Mouse (Mus musculus) gastrocnemius, adult 8-10 months (tissue): ENCODE results near the gene Ctnna3. TPM values are rescaled to one million over a fixed set of nuclear protein-coding genes. Genes with fewer than 3 reads are reported as not detected.

Source experiments
- DNase-seq, 2 experiments: peaks; one replicate each; pipeline ENCODE4 v3.0.0; 2022; ENCODE audit warnings: low spot score in 2 of 2
- total RNA-seq, 4 experiments: library from RNA; stranded (reverse); gene quantifications; 2 replicates each; pipeline ENCODE4 v1.2.4; 2022

Ctnna3 gene
- total RNA-seq, 4 experiments from 2014 or later = 21.3 to 31.5 (median 25.8) TPM

DNA sequence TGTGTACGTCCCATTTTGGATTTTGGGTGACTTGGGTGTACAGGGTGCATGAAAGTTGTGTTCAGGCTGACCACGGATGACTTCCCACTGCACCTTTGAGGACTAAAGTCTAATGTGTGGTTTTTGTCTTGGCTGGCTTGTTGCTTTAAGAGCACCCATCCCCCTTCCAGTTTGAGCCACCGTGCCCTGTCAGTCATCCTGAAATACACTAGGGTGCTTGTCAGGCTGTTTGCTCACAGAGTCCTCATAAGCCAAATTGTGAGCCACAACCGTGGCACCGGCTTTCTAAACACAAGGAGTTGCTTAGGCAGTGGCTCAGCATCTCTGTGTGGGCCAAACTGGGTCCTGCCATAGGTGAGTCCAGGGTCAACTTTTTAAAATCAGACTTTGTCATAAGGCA is 50.2 kb downstream of the Ctnna3 start:
- peak; percentile 23 to 49 for DNase-seq

DNA sequence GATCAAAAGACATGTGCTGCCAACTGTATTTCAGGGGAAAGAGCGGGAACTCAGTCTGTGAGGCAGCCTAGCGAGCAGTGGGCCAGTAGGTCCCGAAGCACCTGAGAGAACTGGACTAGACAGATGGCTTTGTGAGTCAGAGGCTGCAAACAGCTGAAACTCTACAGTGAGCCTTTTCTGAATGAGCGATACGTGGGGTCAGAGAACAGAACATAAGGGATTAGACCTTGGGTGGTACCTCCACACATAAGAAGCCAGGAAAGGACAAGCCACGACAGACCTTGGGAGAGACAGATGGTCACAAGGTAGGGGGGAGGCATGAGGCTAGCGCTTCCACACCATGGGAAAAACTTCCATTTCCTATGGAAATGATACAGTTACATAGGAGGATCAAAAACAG is 58.4 kb downstream of the Ctnna3 start:
- no peak for DNase-seq

DNA sequence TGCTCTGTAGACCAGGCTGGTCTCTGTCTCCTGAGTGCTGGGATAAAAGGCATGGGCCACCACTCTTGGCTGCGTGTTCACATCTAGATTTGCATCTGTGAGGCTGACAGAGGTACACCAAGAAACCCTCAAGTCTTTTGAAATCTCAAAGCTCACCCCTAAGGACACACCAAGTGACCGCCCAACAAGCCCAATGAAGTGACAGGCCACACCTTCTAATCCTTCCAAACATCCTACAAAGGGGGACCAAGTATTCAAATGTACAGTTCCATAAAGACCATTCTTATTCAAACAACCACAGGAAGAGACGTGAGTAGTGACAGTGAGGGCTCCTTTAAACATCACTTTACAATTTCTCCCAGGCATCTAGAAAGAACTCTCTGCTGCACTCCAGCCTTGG is 94.1 kb downstream of the Ctnna3 start:
- no peak for DNase-seq

DNA sequence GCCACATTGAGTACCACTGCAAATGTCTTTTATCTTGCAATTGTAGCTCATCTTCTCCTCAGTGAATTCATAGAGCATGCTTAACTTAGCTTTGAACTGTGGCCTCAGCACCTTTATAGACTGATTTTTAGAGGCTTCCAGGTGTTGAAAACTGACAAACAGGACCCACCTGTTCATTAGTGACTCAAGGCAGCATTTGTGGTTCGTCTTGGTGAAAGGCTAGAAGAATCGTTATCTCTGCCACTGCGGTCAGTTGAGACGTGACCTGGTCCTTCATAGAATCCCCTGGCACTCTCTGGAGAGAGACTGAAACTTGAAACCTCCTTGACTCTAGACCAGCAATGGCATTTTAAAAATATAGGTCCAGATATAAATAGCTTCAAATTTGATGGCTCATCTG is 96.1 kb downstream of the Ctnna3 start:
- DNase-seq = no peak

DNA sequence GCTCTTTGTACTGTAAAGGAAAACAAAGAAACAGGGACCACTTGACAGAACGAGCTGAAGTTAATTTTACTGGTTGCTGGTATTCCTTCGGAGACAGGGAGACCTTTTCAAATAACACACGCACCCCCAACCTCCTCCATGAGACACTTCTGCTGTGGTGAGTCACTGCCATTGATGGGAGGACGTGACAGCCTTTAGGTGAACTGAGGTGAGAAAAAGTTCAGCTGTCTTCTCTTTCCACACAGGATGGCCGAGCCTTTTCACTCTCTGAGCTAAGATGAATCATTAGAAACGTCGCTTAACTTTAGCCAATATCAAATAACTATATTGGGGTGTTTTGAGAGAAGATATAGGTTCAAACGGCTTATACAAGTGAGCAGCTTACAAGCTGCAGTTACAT is 102.5 kb downstream of the Ctnna3 start:
- no peak for DNase-seq

DNA sequence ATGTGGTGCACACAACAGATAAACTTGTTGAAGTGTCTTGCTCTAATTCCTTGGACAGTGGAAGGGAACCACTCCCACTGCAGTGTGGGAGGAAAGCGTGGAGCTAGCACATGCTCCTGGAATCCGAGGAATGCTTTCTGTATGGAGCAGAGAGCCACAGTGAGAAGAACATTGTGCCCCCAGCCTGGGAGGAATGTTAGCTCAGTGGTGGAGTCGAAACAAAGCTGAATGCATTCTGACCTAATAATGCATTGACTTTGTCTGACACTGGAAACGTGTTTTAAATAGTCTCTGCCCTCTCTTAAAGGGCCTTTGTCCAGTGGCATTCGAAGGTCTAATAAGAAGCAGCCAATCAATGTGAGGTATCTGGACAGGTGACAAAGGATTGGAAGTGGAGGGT is 111.9 kb downstream of the Ctnna3 start:
- no peak for DNase-seq

DNA sequence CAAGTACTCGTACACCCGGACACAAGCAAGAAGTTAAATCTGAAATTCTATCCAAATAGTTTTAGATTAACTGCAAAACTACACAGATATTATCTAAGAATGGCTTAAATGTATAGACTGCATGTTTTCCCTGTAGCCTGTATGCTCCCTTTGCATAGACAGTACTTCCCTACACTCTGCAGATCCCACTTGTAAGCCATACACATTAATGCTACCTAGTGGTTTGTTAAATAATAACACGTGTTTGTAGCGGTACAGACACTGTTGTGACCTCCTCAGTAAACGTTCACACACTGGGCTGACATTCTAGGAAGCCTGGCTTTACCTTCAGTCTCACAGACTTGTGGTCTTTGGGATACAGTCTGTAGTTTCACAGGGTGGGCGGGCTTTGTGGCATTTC is 112.6 kb downstream of the Ctnna3 start:
- no peak for DNase-seq

DNA sequence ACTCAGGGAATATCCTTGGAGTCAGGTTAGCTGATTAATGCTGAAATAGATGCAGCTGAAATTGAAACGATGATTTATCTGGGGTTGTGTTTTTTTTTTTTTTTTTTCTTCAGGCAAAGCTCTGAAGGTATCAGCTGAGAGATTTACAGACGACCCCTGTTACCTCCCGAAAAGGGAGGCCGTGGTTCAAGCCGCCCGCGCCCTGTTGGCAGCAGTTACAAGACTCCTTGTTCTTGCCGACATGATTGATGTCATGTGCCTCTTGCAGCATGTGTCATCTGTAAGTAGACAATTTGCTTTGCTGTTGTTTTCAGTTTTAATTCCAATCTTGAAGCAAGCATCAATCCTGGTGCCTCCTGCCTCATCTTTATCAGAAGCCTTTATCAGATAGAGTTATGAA is 136.8 kb downstream of the Ctnna3 start:
- DNase-seq = no peak

DNA sequence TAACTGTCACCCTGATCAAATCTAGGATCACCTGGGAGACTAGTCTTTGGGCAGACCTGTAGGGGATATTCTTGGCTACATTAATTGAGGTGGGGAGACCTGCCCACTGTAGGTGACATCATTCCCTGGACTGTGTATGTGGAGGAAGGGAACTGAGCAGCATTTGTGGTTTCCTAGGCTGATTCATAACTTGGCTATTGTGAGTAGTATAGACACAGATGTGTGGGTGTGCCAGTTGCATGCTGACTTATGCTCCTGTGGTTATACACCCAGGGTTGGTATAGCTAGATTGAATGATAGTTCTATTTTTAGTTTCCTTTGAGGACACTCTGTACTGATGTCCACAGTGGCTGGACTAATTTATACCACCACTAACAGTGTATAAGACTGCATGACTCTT is 141.7 kb downstream of the Ctnna3 start:
- no peak for DNase-seq

DNA sequence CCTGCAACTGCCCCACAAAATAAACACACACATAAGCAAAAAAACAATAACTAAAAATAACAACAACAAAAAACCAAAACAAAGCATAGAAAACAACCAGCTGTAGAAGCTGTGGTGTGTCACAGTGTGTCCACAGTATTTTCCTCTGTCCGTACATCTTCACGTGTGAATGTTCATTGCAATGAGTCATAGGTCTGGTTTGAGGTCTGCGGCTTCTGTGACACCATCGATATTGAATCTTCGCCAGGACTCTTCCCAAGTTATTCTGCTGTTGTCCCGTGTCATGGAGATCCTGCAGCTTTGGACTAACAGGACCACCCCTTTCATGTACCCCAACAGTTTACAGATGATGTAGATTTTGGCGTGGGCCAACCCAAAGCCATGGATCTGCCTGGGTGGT is 143.0 kb downstream of the Ctnna3 start:
- no peak for DNase-seq

DNA sequence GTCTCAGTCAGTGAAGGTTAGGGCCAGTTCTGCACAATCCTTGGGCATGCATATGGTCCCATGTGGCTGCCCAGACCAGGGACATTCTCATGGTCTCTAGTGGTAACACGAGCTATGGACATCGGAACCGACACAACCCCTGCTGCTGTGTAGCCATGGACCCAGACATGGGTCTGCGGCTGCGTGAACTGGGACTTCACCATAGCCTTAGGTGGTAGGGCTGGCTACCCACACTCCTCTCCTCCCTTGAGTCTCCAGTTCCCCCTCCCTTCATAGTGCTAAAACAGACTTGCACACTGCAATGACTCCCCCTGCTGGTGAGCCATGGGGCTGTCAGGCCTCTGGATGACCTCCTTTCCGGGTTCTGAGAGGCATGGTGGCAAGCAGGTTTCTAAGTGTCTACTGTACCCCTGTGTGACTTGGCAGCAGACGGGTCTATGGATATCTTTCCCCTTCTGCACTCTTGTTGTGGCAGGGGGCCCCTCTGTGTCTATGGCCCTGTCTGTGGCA is 144.3 kb downstream of the Ctnna3 start:
- DNase-seq = peak; percentile 9 to 35

DNA sequence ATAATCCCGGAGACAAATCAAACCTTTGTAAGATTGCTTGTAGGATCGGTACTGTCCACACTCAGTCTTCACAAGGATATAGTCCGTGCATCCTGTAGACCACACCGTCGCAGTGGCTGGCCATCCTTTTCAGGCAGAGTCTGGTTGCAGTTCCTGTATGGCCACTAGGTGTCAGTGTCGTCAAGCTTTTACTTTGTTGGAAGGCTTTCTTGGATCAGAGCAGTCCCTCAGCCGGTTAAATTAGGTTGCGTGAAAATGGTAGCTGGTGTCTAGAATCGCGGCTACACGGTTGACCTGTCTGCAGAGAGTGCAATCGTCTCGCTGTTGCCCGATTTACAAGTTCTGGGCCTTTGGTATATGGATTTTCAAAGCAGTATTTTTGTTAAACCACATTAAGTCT is 152.7 kb downstream of the Ctnna3 start:
- peak; percentile 53 to 55 for DNase-seq

DNA sequence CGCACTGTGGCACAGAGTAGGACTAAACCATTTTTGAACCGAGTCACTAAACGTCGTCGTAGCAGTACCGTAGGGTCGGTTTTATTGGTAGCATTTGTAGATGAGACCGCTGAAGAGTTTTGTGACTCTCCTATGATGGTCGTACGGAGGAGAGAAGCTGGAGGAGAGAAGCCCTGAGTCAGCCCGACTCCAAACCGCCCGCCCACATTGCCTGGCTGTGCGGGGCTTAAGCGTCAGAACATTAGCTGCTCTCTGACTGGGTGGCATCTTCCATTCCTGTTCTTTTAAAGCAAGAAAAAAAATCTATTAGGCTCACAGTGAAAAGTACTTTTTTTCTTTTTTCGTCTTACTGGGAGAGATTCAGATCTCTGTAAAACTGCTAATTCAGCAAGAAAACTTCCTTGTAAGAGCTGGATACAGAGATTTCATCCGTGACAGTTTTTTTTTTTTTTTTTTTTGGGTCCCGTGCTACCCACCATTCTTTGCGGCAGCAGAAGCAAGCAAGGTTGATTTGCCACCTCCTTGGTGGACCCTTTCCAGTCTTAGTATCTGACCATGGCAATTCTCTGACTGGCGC is 154.0 kb downstream of the Ctnna3 start:
- DNase-seq = no peak

DNA sequence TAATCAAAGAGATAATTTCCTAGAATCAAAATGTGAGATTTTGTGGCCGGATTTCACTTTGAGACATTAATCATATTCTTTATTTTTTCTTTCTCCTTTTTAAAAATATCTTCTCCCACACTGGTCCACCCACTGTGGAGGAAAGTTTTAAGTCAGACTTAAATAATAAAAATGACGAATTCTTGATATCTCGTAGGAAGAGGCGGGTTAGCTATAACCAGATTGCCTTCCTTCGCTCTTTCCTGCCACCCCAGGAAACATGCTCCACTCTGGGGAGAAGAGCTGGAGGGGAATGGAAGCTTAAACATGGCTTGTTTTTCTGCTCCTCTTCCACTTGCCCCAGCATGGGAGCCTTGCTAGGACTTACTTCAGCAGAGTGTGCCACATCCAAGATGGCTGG is 169.5 kb downstream of the Ctnna3 start:
- no peak for DNase-seq

DNA sequence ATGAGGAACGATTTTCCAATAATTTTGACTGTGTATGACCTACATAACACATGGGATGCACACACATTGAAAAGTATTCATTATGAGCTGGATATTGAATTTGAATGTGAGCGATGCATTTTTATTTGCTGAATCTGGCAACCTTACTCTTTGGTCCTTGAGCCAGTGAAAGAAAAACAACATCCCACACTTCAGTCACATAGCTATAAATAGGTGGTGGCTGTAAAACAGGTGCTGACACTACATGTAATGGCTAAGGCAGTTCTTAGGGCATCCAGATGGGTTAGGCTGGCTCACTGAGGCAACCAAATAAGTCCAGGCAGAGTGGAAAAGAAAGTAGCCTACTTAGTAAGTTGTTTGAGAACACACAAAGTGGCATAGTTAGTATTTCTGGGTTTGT is 171.3 kb downstream of the Ctnna3 start:
- no peak for DNase-seq

DNA sequence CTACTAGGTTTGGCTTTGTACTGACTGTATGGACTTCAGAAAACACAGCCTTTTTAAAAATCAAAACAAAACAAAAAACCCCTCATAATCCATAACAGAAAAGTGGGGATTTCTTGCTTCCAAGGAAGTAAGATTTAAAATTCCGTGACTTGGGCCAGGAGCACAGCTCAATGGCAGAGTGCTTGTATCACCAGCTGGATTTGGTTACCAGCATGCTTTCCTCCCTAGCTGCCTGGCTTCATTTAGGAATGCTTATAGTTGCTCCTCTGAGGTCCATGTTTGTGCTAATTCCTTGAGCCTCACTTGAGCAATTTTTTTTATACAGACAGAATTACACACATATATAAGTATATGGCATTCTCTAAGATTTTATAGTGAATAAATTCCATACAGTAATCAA is 198.6 kb downstream of the Ctnna3 start:
- no peak for DNase-seq

DNA sequence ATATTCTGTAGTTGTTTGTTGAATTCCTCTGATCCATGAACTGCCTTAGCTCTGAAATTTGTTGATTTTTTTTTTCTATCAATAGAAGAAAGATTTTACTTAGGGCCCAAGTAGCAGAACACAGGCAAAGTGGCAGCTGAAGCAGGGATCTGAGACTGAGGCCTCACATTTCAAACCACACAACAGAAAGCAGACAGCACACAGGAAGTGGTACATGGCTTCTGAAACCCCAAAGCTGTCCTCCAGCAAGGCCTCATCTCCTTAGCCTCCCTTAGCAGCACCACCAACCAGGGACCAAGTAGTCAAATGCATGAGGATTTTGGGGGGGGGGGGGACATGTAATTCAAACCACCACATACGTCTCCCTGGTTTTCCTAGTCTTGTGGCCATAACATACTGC is 204.0 kb downstream of the Ctnna3 start:
- no peak for DNase-seq

DNA sequence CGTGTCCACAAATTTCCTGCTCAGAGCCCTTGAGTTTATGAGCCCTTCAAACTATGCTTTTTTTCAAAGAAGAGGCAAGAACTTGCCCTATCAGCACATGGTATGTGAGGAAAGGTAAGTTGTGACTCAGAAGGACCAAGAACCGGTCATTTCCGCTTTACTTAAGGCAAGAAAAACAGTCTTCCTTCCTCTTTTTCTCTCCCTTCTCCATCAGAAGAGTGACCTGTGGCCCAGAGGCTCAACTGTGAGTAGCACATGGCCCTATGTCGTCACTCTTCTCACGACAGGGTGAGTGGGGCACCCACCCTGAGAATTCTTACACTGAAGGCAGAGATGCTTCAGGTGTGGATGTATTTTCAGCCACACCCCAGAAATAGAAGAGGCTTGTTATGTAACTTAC is 208.1 kb downstream of the Ctnna3 start:
- DNase-seq = no peak

DNA sequence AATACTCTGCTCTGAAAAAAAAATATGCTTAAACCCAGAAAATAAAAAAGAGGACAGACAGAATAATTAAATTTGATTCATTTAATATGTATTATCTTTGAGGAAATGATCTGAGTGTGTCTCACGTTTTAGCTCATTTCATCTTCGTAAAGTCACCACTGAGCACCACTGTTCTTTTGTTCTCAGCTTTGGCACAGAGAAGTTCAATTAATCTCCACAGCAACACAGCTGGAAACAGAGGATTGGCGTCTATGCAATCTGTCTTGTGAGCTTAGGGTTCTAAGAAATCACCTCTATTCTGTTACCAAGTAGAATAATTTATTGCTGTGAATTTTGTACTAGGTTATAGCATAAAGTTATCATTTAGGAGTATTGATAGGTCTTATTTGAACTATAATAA is 217.4 kb downstream of the Ctnna3 start:
- no peak for DNase-seq

DNA sequence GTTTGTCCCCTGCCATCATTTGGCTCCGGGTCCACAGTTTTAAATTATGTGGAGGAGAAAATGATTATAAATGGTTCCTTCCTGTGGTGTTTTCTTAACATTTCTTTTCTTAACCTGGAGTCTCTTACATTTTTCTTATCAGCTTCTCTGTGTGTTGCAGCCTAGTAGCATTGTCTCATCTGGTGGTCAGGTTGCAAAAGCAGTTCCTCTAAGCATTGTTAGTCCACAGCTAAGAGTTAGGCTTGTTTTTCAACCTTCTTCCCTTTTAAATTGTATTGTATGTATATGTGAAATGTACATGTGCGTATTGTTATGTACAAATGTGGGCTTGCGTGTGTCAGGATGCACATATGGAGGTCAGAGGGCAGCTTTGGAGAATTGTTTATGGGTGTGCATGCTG is 220.4 kb downstream of the Ctnna3 start:
- DNase-seq = no peak

DNA sequence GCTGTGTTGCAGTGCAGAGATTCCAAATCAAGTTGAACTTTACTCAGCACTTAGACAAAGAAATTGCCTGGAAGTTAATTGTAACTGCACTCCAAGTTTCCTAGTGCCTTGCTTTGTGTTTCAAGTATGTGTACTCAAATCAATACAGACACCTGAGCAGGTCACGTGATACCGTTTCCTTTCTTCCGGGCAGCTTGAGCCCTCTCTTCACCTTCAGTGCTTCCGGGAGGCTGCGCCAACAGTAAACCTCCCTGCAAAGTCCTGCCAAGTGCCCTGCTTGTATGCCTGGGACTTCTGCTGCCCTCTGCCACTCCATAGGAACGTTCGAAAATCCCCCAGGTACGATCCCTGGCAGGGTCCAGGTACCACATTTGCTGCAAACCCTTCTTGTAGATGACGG is 223.0 kb downstream of the Ctnna3 start:
- no peak for DNase-seq

DNA sequence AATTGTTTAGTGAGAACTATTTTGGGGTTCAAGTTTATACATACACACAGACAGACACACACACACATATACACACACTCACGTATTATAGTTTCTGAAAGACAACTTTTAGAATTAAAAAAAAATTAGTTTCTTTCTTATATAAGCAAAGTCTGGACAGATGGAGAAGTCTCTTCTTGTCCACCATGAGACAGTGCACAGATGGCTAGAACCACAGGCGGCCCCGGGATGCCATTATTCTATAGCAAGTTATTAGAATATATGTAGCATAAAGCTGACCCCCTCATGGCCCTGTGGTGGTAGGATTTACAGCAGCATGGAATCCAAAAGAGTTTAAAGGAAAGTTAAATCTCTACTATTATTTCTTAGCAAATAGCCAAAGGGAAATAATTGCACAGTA is 223.7 kb downstream of the Ctnna3 start:
- no peak for DNase-seq

DNA sequence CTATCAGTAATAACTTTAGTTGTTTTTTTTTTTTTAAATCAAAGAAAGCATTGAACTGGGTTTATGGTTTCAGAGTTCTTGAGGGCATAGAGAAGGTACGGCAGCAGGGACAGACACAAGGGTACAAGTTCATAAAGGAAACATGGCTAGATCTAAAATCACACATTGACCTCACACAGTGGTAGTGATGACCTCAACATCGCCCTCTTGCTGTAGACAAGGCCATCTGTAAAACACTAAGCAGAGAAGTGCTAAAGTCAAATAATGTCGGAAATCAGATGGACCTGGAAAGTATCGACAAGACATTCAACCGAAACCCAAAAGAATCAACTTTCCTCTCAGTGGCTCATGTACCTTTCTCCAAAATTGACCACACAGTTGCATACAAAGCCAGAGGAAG is 224.7 kb downstream of the Ctnna3 start:
- no peak for DNase-seq

DNA sequence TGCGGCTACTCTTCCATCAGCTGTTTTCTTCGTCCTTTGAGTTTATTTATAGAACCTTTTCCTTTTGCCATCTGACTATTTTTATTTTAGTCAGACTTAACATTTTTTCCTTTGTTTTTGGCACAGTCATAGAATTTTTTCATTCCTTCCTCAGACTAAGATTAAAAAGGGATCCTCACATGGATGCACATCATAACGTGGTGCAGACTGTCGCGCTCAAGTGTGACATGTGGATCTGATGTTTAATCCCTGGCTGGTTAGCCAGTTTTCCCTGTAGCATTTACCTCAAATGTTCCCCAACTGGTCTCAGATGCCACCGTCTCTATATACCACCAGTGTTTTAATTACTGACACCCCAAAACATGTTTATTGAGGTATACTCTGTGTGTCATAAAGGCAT is 246.4 kb downstream of the Ctnna3 start:
- no peak for DNase-seq
